Mouse (Mus musculus) CH12.LX (cell line): ENCODE results near the gene Strn. TPM values are rescaled to one million over a fixed set of nuclear protein-coding genes. Genes with fewer than 3 reads are reported as not detected.

Experiments used
- DNase-seq: peaks from one replicate; pipeline ENCODE4 v3.0.0-alpha.2; 2013; ENCODE audit errors: extremely low read depth
- H3K27ac ChIP-seq: 2 replicates; pipeline ENCODE4 v1.5.1; 2012; ENCODE audit warnings: low read depth, mild to moderate bottlenecking, control low read depth, moderate library complexity; ENCODE audit not compliant: insufficient read depth
- H3K27me3 ChIP-seq: replicated peaks from 2 replicates; pipeline ENCODE3; 2012; ENCODE audit warnings: inconsistent platforms
- H3K36me3 ChIP-seq, 2 experiments: replicated peaks in 1 of 2; 2 replicates each; pipeline versions ENCODE3 to v1.6.1; 2012; ENCODE audit warnings: inconsistent platforms in 1 of 2, low read length in 1 of 2, mild to moderate bottlenecking in 1 of 2, mixed read lengths in 1 of 2, moderate library complexity in 1 of 2; ENCODE audit not compliant: control insufficient read depth in 1 of 2, insufficient read depth in 1 of 2
- H3K4me1 ChIP-seq, 2 experiments: 2 replicates each; pipeline ENCODE4 v1.6.1; 2012; ENCODE audit warnings: inconsistent platforms in 1 of 2, moderate library complexity in 1 of 2; ENCODE audit not compliant: insufficient read depth in 2 of 2, control insufficient read depth in 1 of 2
- H3K4me2 ChIP-seq: 2 replicates; pipeline ENCODE4 v1.6.1; 2012; ENCODE audit warnings: low read depth, mild to moderate bottlenecking, control low read depth; ENCODE audit not compliant: poor library complexity, insufficient read depth, severe bottlenecking
- H3K4me3 ChIP-seq, 3 experiments: fragments of 150-350 bp in 1 of 3; sonication (generic) in 1 of 3; replicated peaks in 1 of 3; 2 replicates each; pipeline versions ENCODE3 to v1.5.1; 2011 to 2012; ENCODE audit warnings: low read depth in 2 of 3, low read length in 2 of 3, mild to moderate bottlenecking in 2 of 3, moderate library complexity in 2 of 3, control low read depth in 1 of 3, improper control_type of control experiment in 1 of 3, inconsistent platforms in 1 of 3, mixed read lengths in 1 of 3; ENCODE audit not compliant: poor library complexity in 1 of 3
- H3K79me2 ChIP-seq: replicated peaks from 2 replicates; pipeline ENCODE4 v1.6.1; 2012; ENCODE audit warnings: mild to moderate bottlenecking, moderate library complexity; ENCODE audit not compliant: control insufficient read depth, poor library complexity, insufficient read depth, severe bottlenecking; ENCODE audit errors: extremely low read depth
- H3K9ac ChIP-seq: 2 replicates; pipeline ENCODE4 v1.6.1; 2012; ENCODE audit warnings: low read depth, mild to moderate bottlenecking, control low read depth, moderate library complexity; ENCODE audit not compliant: insufficient read depth
- H3K9me3 ChIP-seq: replicated peaks from 2 replicates; pipeline ENCODE3; 2012; ENCODE audit warnings: low read length, inconsistent platforms, mixed read lengths
- BHLHE40 ChIP-seq: IDR thresholded peaks from 2 replicates; pipeline ENCODE4 v1.6.1; 2011; ENCODE audit warnings: mild to moderate bottlenecking, low read depth, low read length, improper control_type of control experiment
- EP300 ChIP-seq: IDR thresholded peaks from 2 replicates; pipeline ENCODE4 v1.6.1; 2011; ENCODE audit warnings: low read length, improper control_type of control experiment
- IRF4 ChIP-seq: IDR thresholded peaks from 2 replicates; pipeline ENCODE4 v1.6.1; 2014; ENCODE audit warnings: low read depth, mild to moderate bottlenecking, inconsistent platforms, low read length, improper control_type of control experiment
- JUN ChIP-seq: IDR thresholded peaks from 2 replicates; pipeline ENCODE4 v1.6.1; 2011; ENCODE audit warnings: low read depth, mild to moderate bottlenecking, low read length, improper control_type of control experiment, moderate library complexity; ENCODE audit not compliant: insufficient read depth
- MAZ ChIP-seq: IDR thresholded peaks from 2 replicates; pipeline ENCODE4 v1.6.1; 2012; ENCODE audit warnings: low read depth, mild to moderate bottlenecking, inconsistent platforms, low read length, improper control_type of control experiment, moderate library complexity
- MEF2A ChIP-seq: IDR thresholded peaks from 2 replicates; pipeline ENCODE4 v1.6.1; 2014; ENCODE audit warnings: low read depth, mild to moderate bottlenecking, inconsistent platforms, low read length, improper control_type of control experiment, borderline replicate concordance
- MYC ChIP-seq: IDR thresholded peaks from 2 replicates; pipeline ENCODE4 v1.6.1; 2011; ENCODE audit warnings: low read depth, mild to moderate bottlenecking, improper control_type of control experiment, low read length
- RAD21 ChIP-seq: IDR thresholded peaks from 2 replicates; pipeline ENCODE4 v1.6.1; 2011; ENCODE audit warnings: low read depth, mild to moderate bottlenecking, low read length, improper control_type of control experiment, moderate library complexity
- RCOR1 ChIP-seq: conservative IDR thresholded peaks from 2 replicates; pipeline ENCODE4 v1.6.1; 2012; ENCODE audit warnings: low read depth, mild to moderate bottlenecking, inconsistent platforms, low read length, improper control_type of control experiment
- SMC3 ChIP-seq: IDR thresholded peaks from 2 replicates; pipeline ENCODE4 v1.6.1; 2011; ENCODE audit warnings: low read depth, low read length, improper control_type of control experiment
- TCF12 ChIP-seq: IDR thresholded peaks from 2 replicates; pipeline ENCODE4 v1.6.1; 2014; ENCODE audit warnings: low read depth, mild to moderate bottlenecking, inconsistent platforms, low read length, improper control_type of control experiment
- UBTF ChIP-seq: IDR thresholded peaks from 2 replicates; pipeline ENCODE4 v1.6.1; 2012; ENCODE audit warnings: low read depth, mild to moderate bottlenecking, inconsistent platforms, low read length, improper control_type of control experiment, moderate library complexity
- USF1 ChIP-seq: IDR thresholded peaks from 2 replicates; pipeline ENCODE4 v1.6.1; 2014; ENCODE audit warnings: low read depth, mild to moderate bottlenecking, inconsistent platforms, low read length, improper control_type of control experiment
- USF2 ChIP-seq: conservative IDR thresholded peaks from 2 replicates; pipeline ENCODE4 v1.6.1; 2011; ENCODE audit warnings: low read depth, low read length, improper control_type of control experiment
- ZC3H11A ChIP-seq: IDR thresholded peaks from 2 replicates; pipeline ENCODE4 v1.6.1; 2012; ENCODE audit warnings: low read depth, mild to moderate bottlenecking, inconsistent platforms, low read length, improper control_type of control experiment
- ZNF384 ChIP-seq: IDR thresholded peaks from 2 replicates; pipeline ENCODE4 v1.6.1; 2012; ENCODE audit warnings: low read depth, low read length, improper control_type of control experiment, inconsistent platforms
- dilution Hi-C: fragments of 300-500 bp; cut with MboI; formaldehyde crosslinking; loops from 2 replicates; pipeline ENCODE4 v1.14.3; 2020; ENCODE audit warnings: low sequenced_read_pairs; ENCODE audit not compliant: extremely low pct_unique_long_range_greater_than_20kb, extremely low pct_ligation_motif_present
- in situ Hi-C: fragments of 300-500 bp; cut with MboI; formaldehyde crosslinking; loops from 3 replicates; pipeline ENCODE4 v1.14.3; 2019; ENCODE audit warnings: low sequenced_read_pairs, low pct_ligation_motif_present, low pct_unique_long_range_greater_than_20kb, mixed read lengths
- polyA plus RNA-seq: library from polyadenylated mRNA; unstranded; fragments of >175 nt; gene quantifications from 2 replicates; pipeline ENCODE4 v1.2.1, GENCODE M21; 2012; ENCODE audit warnings: low read depth; ENCODE audit not compliant: insufficient read length
- total RNA-seq, 2 experiments: library from RNA; depleted of rRNA; stranded (reverse); fragments of 300-350 nt in 1 of 2; fragments of >200 nt in 1 of 2; gene quantifications; 2 replicates each; pipeline ENCODE4 v1.2.3; 2012 to 2014

The Strn gene
- 12.3 and 12.4 TPM in 2 replicates for total RNA-seq (2012; rRNA removed)
- 9.9 and 10.5 TPM in 2 replicates for total RNA-seq (2014; rRNA removed)
- polyA plus RNA-seq = 12.7 and 14.3 TPM in 2 replicates

DNA sequence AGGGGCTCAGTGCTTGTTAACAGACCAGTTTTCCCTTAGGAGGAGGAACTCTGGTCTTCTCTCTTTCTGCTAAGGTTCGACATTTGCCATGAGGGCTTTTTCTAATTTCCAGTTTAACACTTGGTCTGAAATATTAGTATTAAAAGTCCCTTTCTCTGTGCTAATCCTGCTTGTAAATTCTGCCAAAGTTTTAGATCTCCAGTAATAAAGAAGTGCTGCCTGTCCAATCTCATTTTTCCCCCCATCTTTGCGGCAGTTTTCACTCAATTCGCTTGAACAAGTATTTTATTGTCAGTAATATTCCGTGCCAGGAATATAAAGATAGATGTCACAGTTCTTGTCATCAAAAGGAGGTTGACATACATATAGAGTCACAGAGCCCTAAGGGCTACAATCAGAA, at the start of gene Strn:
Gene Strn (minus strand): TSS at position 101 of the 400 bp plus-strand sequence.
- Histone ChIP-seq H3K36me3 (peaks cover 0 to 5% of the 10 kb centered on the region in 2 experiments), H3K27me3 (no peaks in the 10 kb centered on the region), H3K4me1 (peaks cover 2 to 27% of the 10 kb centered on the region in 2 experiments; a peak in 3 of 4 replicates), H3K4me3 (peak within 1 kb of the TSS; percentile 77 to 87 (median 87)), H3K9me3 (no peaks in the 10 kb centered on the region), H3K79me2 (peaks cover 6% of the 10 kb centered on the region), H3K9ac (peak within 1 kb of the TSS; percentile 89), H3K4me2 (peak within 1 kb of the TSS; percentile 83), H3K27ac (peak within 1 kb of the TSS; percentile 64; the same call in 1 of the 2 replicates)
- dilution Hi-C loops = no loop called here
- in situ Hi-C loops = no loop called here
- DNase-seq = no peak
- TF ChIP-seq BHLHE40 (0 out of 2 replicates have a peak, but pooled peaks have one; percentile 0), SMC3 (no peak)

DNA sequence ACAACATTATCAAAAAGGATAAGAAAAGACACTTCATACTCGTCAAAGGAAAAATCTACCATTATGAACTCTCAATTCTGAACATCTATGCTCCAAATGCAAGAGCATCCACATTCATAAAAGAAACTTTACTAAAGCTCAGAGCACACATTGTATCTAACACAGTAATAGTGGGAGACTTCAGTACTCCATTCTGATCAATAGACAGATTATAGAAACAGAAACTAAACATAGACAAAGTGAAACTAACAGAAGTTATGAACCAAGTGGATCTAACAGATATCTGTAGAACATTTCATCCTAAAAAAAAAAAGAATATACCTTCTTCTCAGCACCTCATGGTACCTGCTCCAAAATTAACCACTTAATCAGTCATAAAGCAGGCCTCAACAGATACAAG, 41.8 kb upstream of the Strn start:
- DNase-seq = no peak
- dilution Hi-C loops = no loop called here
- no peak overlapping the region for H3K4me3 ChIP-seq
- no peaks in the 10 kb centered on the region for H3K9me3 ChIP-seq
- H3K79me2 ChIP-seq = no peaks in the 10 kb centered on the region
- no peak overlapping the region for H3K4me2 ChIP-seq
- no peak for TF ChIP-seq MAZ
- no peak for TF ChIP-seq RAD21
- TF ChIP-seq MEF2A = no peak
- no peak for TF ChIP-seq EP300
- no peak for TF ChIP-seq RCOR1
- TF ChIP-seq, all 38 proteins: peak for 0
- Histone ChIP-seq H3K36me3 (peaks cover 8 to 27% of the 10 kb centered on the region in 2 experiments), H3K27ac (no peak overlapping the region), H3K9ac (no peak overlapping the region), H3K4me1 (no peaks in the 10 kb centered on the region), H3K27me3 (no peaks in the 10 kb centered on the region)
- in situ Hi-C loops = no loop called here

DNA sequence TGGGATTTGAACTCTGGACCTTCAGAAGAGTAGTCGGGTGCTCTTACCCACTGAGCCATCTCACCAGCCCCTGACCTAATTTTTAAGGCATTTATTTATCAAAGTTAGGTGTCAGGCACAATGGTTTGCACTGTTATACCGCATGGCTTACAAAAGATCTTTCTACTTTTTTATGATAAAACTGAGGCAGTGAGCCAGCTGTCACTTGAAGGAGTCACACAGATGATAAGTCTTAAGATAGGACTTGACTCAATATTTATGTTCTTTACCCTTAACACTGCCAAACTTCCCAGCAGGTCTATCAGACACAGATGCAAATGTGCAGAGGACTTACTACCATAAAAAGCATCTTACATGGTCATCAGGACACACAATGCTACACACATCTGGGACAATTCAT, 35.3 kb upstream of the Strn start:
- Histone ChIP-seq H3K79me2 (no peaks in the 10 kb centered on the region), H3K9ac (no peak overlapping the region), H3K36me3 (peaks cover 19 to 53% of the 10 kb centered on the region in 2 experiments), H3K4me1 (peaks cover 2 to 27% of the 10 kb centered on the region in 2 experiments; a peak in 2 of 4 replicates), H3K27ac (no peak overlapping the region; the same call in 1 of the 2 replicates), H3K27me3 (no peaks in the 10 kb centered on the region), H3K4me2 (no peak overlapping the region), H3K4me3 (no peak overlapping the region), H3K9me3 (no peaks in the 10 kb centered on the region)
- TF ChIP-seq RCOR1 = no peak
- no peak for TF ChIP-seq MYC
- no peak for TF ChIP-seq SMC3
- TF ChIP-seq RAD21 = no peak
- TF ChIP-seq UBTF = no peak
- no peak for TF ChIP-seq ZNF384
- no peak for TF ChIP-seq USF2
- no peak for TF ChIP-seq TCF12
- no peak for TF ChIP-seq BHLHE40
- TF ChIP-seq USF1 = no peak
- TF ChIP-seq ZC3H11A = no peak
- TF ChIP-seq JUN = no peak
- no peak for TF ChIP-seq IRF4
- no peak for TF ChIP-seq MAZ
- dilution Hi-C loops (no loop called here), in situ Hi-C loops (no loop called here)
- DNase-seq = no peak
